Mouse (Mus musculus) CH12.LX (cell line): ENCODE measurements around the gene Adcy10.

Experiments
- CHD2 ChIP-seq: IDR thresholded peaks from 2 replicates; pipeline ENCODE4 v1.6.1; 2011; ENCODE audit warnings: low read length, improper control_type of control experiment
- CTCF ChIP-seq, 2 experiments: IDR thresholded peaks in 1 of 2; conservative IDR thresholded peaks in 1 of 2; 2 replicates each; pipeline ENCODE4 v1.5.1; 2011 to 2012; ENCODE audit warnings: low read depth in 2 of 2, low read length in 2 of 2, improper control_type of control experiment in 1 of 2, inconsistent platforms in 1 of 2, mild to moderate bottlenecking in 1 of 2, moderate library complexity in 1 of 2
- ETS1 ChIP-seq: conservative IDR thresholded peaks from 2 replicates; pipeline ENCODE4 v1.6.1; 2012; ENCODE audit warnings: low read depth, mild to moderate bottlenecking, inconsistent platforms, low read length, improper control_type of control experiment, moderate library complexity
- HCFC1 ChIP-seq: IDR thresholded peaks from 2 replicates; pipeline ENCODE4 v1.6.1; 2012; ENCODE audit warnings: low read depth, mild to moderate bottlenecking, inconsistent platforms, low read length, improper control_type of control experiment
- KAT2A ChIP-seq: IDR thresholded peaks from 2 replicates; pipeline ENCODE4 v1.6.1; 2012; ENCODE audit warnings: low read length, improper control_type of control experiment, inconsistent platforms; ENCODE audit not compliant: insufficient replicate concordance
- MAFK ChIP-seq: IDR thresholded peaks from 2 replicates; pipeline ENCODE4 v1.6.1; 2011; ENCODE audit warnings: low read length, improper control_type of control experiment; ENCODE audit not compliant: insufficient replicate concordance
- MAX ChIP-seq: IDR thresholded peaks from 2 replicates; pipeline ENCODE4 v1.6.1; 2011; ENCODE audit warnings: low read length, improper control_type of control experiment
- MYC ChIP-seq: IDR thresholded peaks from 2 replicates; pipeline ENCODE4 v1.6.1; 2011; ENCODE audit warnings: low read depth, mild to moderate bottlenecking, improper control_type of control experiment, low read length
- NELFE ChIP-seq: IDR thresholded peaks from 2 replicates; pipeline ENCODE4 v1.6.1; 2011; ENCODE audit warnings: low read depth, low read length, improper control_type of control experiment
- POLR2A ChIP-seq: IDR thresholded peaks from 2 replicates; pipeline ENCODE4 v1.6.1; 2011; ENCODE audit warnings: low read depth, mild to moderate bottlenecking, improper control_type of control experiment, low read length
- SMC3 ChIP-seq: IDR thresholded peaks from 2 replicates; pipeline ENCODE4 v1.6.1; 2011; ENCODE audit warnings: low read depth, low read length, improper control_type of control experiment
- USF1 ChIP-seq: IDR thresholded peaks from 2 replicates; pipeline ENCODE4 v1.6.1; 2014; ENCODE audit warnings: low read depth, mild to moderate bottlenecking, inconsistent platforms, low read length, improper control_type of control experiment
- ZNF384 ChIP-seq: IDR thresholded peaks from 2 replicates; pipeline ENCODE4 v1.6.1; 2012; ENCODE audit warnings: low read depth, low read length, improper control_type of control experiment, inconsistent platforms

- TF ChIP-seq ZNF384: no peak
- no peak for TF ChIP-seq CTCF (conservative IDR thresholded peaks at IDR 0.05 in 1 of 2, IDR thresholded peaks at IDR 0.05 in 1 of 2; ENCODE audit: low read depth in 2 of 2, low read length in 2 of 2)
- no peak for TF ChIP-seq POLR2A
- no peak for TF ChIP-seq KAT2A
- TF ChIP-seq MYC: no peak
- no peak for TF ChIP-seq MAFK
- TF ChIP-seq HCFC1: no peak
- TF ChIP-seq MAX: no peak
- no peak for TF ChIP-seq ETS1
- TF ChIP-seq SMC3: no peak
- TF ChIP-seq USF1: no peak
- no peak for TF ChIP-seq NELFE
- TF ChIP-seq CHD2: no peak
Measured at GRCm38 (mm10) chr1:165440788-165441187, 44.2 kb upstream of the Adcy10 start.
